Mouse (Mus musculus) cortical plate, adult 2 months (tissue): ENCODE data around the gene Lrrc42. TPM values are rescaled to one million over a fixed set of nuclear protein-coding genes. Genes with fewer than 3 reads are reported as not detected.

Experiments
- H3K27ac ChIP-seq: fragments of 200-500 bp; 2 replicates; pipeline ENCODE4 v1.5.1; 2012; ENCODE audit warnings: low read length, control low read depth, inconsistent platforms; ENCODE audit not compliant: insufficient read depth
- H3K4me1 ChIP-seq: fragments of 200-500 bp; 2 replicates; pipeline ENCODE4 v1.6.1; 2011; ENCODE audit warnings: low read length; ENCODE audit not compliant: control insufficient read depth, insufficient read depth
- H3K4me3 ChIP-seq: fragments of 200-500 bp; 2 replicates; pipeline ENCODE4 v1.5.1; 2011; ENCODE audit warnings: mild to moderate bottlenecking, low read length, control low read depth; ENCODE audit not compliant: insufficient read depth
- CTCF ChIP-seq: fragments of 200-500 bp; IDR thresholded peaks from 2 replicates; pipeline ENCODE4 v1.5.1; 2011; ENCODE audit warnings: mild to moderate bottlenecking, control low read depth, low read length; ENCODE audit not compliant: insufficient read depth; ENCODE audit errors: extremely low read depth
- POLR2A ChIP-seq: fragments of 200-500 bp; IDR thresholded peaks from 2 replicates; pipeline ENCODE4 v1.6.1; 2011; ENCODE audit warnings: mild to moderate bottlenecking, low read length, control low read depth; ENCODE audit not compliant: insufficient read depth; ENCODE audit errors: extremely low read depth
- polyA plus RNA-seq: library from polyadenylated mRNA; depleted of rRNA; stranded (reverse); fragments of >200 nt; gene quantifications from 2 replicates; pipeline ENCODE4 v1.2.3, GENCODE M21; 2012

The Lrrc42 gene
- polyA plus RNA-seq, 1 experiment = 18.9 TPM

- TF ChIP-seq POLR2A (no peak), CTCF (no peak)
Measured at GRCm38 (mm10) chr4:107226313-107226712, 27.0 kb downstream of the Lrrc42 start.

DNA sequence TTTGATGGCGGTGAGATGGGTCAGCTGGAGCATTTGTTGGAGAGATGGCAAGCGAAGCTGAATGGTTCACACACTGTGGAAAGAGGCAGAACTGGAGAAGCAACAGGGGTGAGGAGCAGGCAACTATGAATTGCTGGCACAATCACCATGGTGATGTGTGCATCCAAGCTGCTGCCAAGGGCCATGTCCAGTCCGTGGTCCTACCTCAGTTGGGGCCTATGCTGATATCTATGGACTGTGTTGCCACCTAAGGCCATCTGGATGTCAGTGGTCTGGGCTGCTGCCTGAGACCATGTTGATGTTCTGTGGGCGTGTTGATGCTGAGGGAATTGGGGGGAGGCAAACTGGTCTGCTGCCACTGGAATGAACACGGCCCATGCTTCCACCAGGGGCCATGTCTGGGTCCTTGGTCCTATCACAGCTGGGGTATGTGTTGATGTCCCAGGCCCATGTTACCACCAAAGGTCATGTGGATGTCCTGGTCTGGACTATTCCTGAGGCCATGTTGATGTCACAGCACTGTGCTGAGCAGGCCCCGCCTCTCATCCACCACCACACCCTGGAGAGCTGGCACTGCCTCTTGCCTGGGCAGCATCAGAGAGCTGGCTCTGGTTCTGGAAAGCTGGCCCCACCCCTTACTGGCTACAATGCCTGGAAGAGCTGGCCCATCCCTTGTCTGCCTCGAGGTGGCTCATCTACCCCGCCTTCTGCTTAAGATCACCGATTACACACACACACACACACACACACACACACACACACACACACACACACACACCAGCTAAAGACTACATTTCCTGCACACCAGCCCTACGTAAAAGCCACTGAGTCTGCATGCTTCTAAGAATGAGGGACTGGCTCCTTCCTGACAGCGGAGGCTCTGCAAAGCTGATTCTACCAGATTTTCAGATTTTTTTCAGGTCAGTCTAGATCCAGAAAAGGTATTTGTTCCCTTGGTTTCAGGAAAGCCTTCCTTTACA is 29.8 kb downstream of the Lrrc42 start:
- no peak overlapping the region for H3K4me3 ChIP-seq
- no peaks in the 10 kb centered on the region for H3K4me1 ChIP-seq
- TF ChIP-seq POLR2A (no peak), CTCF (no peak)
- no peak overlapping the region for H3K27ac ChIP-seq

More at GRCm38 (mm10) chr4:107226313-107226712, 27.0 kb downstream of the Lrrc42 start:
- H3K27ac ChIP-seq = no peak overlapping the region
- H3K4me3 ChIP-seq = no peak overlapping the region
- no peaks in the 10 kb centered on the region for H3K4me1 ChIP-seq

- no peak for TF ChIP-seq POLR2A
- no peak for TF ChIP-seq CTCF
Measured at GRCm38 (mm10) chr4:107221524-107221923, 31.8 kb downstream of the Lrrc42 start.

DNA sequence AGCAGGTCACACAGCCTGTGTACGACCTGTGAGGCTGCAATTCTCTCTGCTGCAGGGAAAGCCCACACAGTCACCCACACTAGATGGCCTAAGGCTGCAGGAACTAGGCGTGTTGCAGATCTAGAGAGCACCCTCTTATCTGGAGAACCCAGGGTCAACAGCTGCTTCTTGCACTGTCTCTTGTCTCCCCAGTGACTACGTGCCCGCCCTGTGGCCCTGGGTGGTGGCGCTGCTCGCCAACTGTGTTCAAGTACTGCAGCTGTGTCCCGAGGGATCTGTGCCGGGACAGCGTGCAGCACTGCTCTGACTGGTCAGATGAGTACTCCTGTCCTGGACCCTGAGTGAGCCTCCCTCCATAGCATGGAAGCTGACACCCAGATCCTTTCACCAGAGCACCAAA is 35.8 kb downstream of the Lrrc42 start:
- no peak for TF ChIP-seq CTCF
- TF ChIP-seq POLR2A = no peak
- no peak overlapping the region for H3K4me3 ChIP-seq
- no peak overlapping the region for H3K27ac ChIP-seq
- no peaks in the 10 kb centered on the region for H3K4me1 ChIP-seq

More at GRCm38 (mm10) chr4:107221524-107221923, 31.8 kb downstream of the Lrrc42 start:
- Histone ChIP-seq H3K27ac (no peak overlapping the region), H3K4me3 (no peak overlapping the region), H3K4me1 (no peaks in the 10 kb centered on the region)

DNA sequence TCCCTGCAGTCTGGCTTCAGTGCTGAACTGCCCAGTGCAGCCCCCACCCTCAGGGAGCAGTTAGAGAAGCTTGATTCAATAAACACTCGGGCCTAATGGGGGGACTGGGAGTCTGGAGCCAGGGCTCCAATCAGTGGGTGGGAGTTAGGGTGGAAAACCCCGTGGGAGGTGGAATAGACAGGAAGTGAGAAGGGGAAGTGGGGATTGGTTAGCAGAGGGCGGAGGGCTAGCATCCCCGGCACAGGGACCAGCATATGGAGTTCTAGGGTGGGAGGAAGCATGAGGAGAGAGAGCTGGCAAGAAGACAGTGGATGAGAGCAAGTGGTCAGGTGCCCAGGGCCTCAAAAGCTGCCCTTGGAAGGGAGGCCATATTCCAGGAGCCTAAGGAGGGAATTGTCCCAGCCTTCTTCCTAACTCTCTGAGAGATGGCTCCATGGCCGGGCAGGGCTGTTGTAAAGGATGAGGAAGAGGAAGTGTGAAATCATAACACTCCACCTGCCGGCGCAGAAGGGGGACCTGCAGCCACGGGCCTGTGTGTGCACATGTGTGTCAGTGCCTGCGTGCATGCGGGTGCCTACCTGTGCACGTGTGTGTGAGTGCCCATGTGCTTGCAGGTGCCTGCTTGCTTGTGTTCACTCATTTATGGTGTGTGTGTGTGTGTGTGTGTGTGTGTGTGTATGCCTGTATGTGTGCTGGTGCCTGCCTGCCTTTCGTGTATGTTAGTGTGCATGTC is 39.9 kb downstream of the Lrrc42 start:
- H3K4me1 ChIP-seq = no peaks in the 10 kb centered on the region
- no peak for TF ChIP-seq POLR2A
- TF ChIP-seq CTCF = no peak
- H3K4me3 ChIP-seq = no peak overlapping the region
- no peak overlapping the region for H3K27ac ChIP-seq

GRCm38 (mm10) chr4:107211936-107212335 is 41.4 kb downstream of the Lrrc42 start:
- no peak overlapping the region for H3K4me3 ChIP-seq
- H3K4me1 ChIP-seq = no peaks in the 10 kb centered on the region
- TF ChIP-seq POLR2A = no peak
- TF ChIP-seq CTCF = no peak
- H3K27ac ChIP-seq = no peak overlapping the region

DNA sequence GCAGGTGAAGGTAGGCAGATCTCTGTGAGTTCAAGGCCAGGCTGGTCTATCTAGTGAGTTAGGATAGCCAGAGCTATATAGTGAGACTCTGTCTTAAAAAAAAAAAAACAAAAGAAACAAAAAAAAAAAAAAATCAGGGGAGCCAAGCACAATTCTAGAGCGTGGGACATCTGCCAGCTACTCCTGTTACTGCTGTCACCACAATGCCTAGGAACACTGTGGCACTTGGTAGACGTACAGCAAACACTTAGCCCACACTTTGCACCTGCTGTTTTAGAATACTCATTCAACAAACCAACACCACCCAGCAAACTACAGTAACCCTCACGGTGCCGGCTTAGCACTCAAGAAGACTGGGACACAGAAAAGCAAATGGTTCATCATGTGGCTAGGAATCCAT is 41.9 kb downstream of the Lrrc42 start:
- Histone ChIP-seq H3K4me1 (no peaks in the 10 kb centered on the region), H3K4me3 (no peak overlapping the region), H3K27ac (no peak overlapping the region)
- no peak for TF ChIP-seq POLR2A
- TF ChIP-seq CTCF = no peak

GRCm38 (mm10) chr4:107210483-107211097 is 42.7 kb downstream of the Lrrc42 start:
- H3K4me1 ChIP-seq = no peaks in the 10 kb centered on the region
- TF ChIP-seq POLR2A (no peak), CTCF (no peak)

DNA sequence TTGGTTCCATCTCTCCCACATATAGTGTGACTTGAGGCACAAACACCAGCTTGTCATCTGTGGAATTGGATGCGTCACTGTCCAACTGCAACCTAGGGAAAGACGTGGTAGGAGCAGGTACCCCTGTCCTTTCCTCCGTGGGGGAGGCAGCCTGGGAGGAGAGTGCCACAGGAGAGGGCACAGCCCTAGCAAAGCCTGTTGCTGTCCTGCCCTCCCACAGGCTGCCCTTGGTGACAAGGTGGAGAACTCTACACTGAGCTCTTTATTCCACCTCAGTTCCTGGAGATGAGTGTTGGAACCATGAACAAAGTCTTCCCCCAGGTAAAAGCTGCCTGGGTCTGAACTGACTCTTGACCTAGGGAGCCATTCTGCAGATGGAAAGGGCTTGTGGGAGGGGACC is 44.5 kb downstream of the Lrrc42 start, which contains the start of gene Ldlrad1:
Gene Ldlrad1 (plus strand): TSS at position 301 of the 400 bp plus-strand sequence.
- TF ChIP-seq CTCF (no peak), POLR2A (no peak)
- Histone ChIP-seq H3K4me3 (no peak within 1 kb of the TSS), H3K27ac (no peak within 1 kb of the TSS), H3K4me1 (no peaks in the 10 kb centered on the region)

More at GRCm38 (mm10) chr4:107210483-107211097, 42.7 kb downstream of the Lrrc42 start:
- H3K4me3 ChIP-seq = no peak overlapping the region
- H3K27ac ChIP-seq = no peak overlapping the region
